9 mouse cellular contexts compared by ENCODE assay signal in genomic region chr10:99264301-99265010, GRCm38 (mm10). TPM values are rescaled to one million over a fixed set of nuclear protein-coding genes. Genes with fewer than 3 reads are reported as not detected.
DNase-seq lines count a peak whose midpoint lies in the region; ATAC-seq and TF ChIP-seq lines count a peak whose summit lies in the region.
"Had no signal": no experiment of that assay in that cellular context is flagged by ENCODE, and none has a peak within 500 bp of the region (broad histone marks: within the 10 kb centered on the region; RNA-seq: fewer than 3 reads in every experiment).

No protein-coding gene starts in this region.

- H3K27ac ChIP-seq in cerebellum, adult 2 months (ENCODE audit: insufficient read depth, low read length), result peak overlapping the region; percentile 34; the same call in 1 of the 2 replicates
- peak overlapping the region; percentile 99 for H3K27ac ChIP-seq in heart, embryonic 16.5 days (ENCODE audit: low read length)
- H3K27ac ChIP-seq in midbrain, embryonic 15.5 days, result peak overlapping the region; percentile 88

- no peaks in the 10 kb centered on the region; the same call in 1 of the 2 replicates for H3K36me3 ChIP-seq in heart, embryonic 16.5 days (ENCODE audit: control insufficient read depth, insufficient read depth)
- H3K36me3 ChIP-seq in midbrain, embryonic 15.5 days (replicated peaks), result no peaks in the 10 kb centered on the region
- H3K36me3 ChIP-seq: G1E had no signal

- TF ChIP-seq POLR2A in cerebellum, adult 2 months (IDR thresholded peaks at IDR 0.05; ENCODE audit: borderline replicate concordance, insufficient read depth, low read length), result no peak
- no peak for TF ChIP-seq POLR2A in brain, embryonic 14.5 days (IDR thresholded peaks at IDR 0.05; ENCODE audit: borderline replicate concordance, extremely low read depth, insufficient read depth, insufficient read length, poor library complexity, severe bottlenecking)

- DNase-seq in cerebellum, adult 2 months, result peak; percentile 38 to 53
- DNase-seq in cerebellum, postnatal 4 days (ENCODE audit: low spot score in 2 of 2), result no peak
- DNase-seq in 3134 (ENCODE audit: extremely low read depth, insufficient read length, low spot score), result peak; percentile 61
- peak; percentile 61 for DNase-seq in brain, embryonic 14.5 days (ENCODE audit: low read depth)
- DNase-seq in kidney, postnatal 36 days, result peak; percentile 30 to 53
- no peak for DNase-seq in ovary, postnatal 10 days (ENCODE audit: low spot score)

- WGBS in cerebellum, adult 2 months, result 24% methylated on average over 26 of the region's 26 CpGs
- 1% methylated on average over 26 of the region's 26 CpGs for WGBS in heart, embryonic 16.5 days
- WGBS in midbrain, embryonic 15.5 days, result under 1% methylated on average over 26 of the region's 26 CpGs

- no peaks in the 10 kb centered on the region for H3K9me3 ChIP-seq in heart, embryonic 16.5 days (replicated peaks; ENCODE audit: control insufficient read depth, low read length)
- H3K9me3 ChIP-seq in midbrain, embryonic 15.5 days, result no peaks in the 10 kb centered on the region

- H3K4me3 ChIP-seq in cerebellum, adult 2 months (replicated peaks; ENCODE audit: insufficient read depth, low read depth, low read length), result peak overlapping the region; percentile 75
- H3K4me3 ChIP-seq in heart, embryonic 16.5 days (ENCODE audit: low read length), result peak overlapping the region; percentile 82
- peak overlapping the region; percentile 56 for H3K4me3 ChIP-seq in midbrain, embryonic 15.5 days

- H3K4me2 ChIP-seq in heart, embryonic 16.5 days (ENCODE audit: low read depth, low read length), result peak overlapping the region; percentile 96
- H3K4me2 ChIP-seq in midbrain, embryonic 15.5 days, result peak overlapping the region; percentile 86

- no peak for TF ChIP-seq CTCF in cerebellum, adult 2 months (IDR thresholded peaks at IDR 0.05; ENCODE audit: borderline replicate concordance, insufficient read depth, low read depth, low read length)
- TF ChIP-seq CTCF in brain, embryonic 14.5 days (IDR thresholded peaks at IDR 0.05; ENCODE audit: borderline replicate concordance, extremely low read depth, insufficient read depth, insufficient read length), result no peak

- H3K4me1 ChIP-seq in cerebellum, adult 2 months (ENCODE audit: control insufficient read depth, insufficient read depth, low read length), result peaks cover 4% of the 10 kb centered on the region; the same call in 1 of the 2 replicates
- H3K4me1 ChIP-seq in heart, embryonic 16.5 days (ENCODE audit: control insufficient read depth, insufficient read depth, low read length), result peaks cover 28% of the 10 kb centered on the region
- peaks cover 57% of the 10 kb centered on the region for H3K4me1 ChIP-seq in midbrain, embryonic 15.5 days

- peak overlapping the region; percentile 91 for H3K9ac ChIP-seq in heart, embryonic 16.5 days (ENCODE audit: low read length)
- peak overlapping the region; percentile 71 for H3K9ac ChIP-seq in midbrain, embryonic 15.5 days

- no peaks in the 10 kb centered on the region for H3K27me3 ChIP-seq in cerebellum, adult 2 months (ENCODE audit: control insufficient read depth, insufficient read depth, low read length)
- no peaks in the 10 kb centered on the region for H3K27me3 ChIP-seq in heart, embryonic 16.5 days (ENCODE audit: control insufficient read depth, insufficient read depth, low read length)
- no peaks in the 10 kb centered on the region for H3K27me3 ChIP-seq in midbrain, embryonic 15.5 days (replicated peaks)

- ATAC-seq in heart, embryonic 16.5 days (replicated peaks; ENCODE audit: extremely low read depth, insufficient read depth, low FRiP score), result no peak
- no peak for ATAC-seq in midbrain, embryonic 15.5 days (replicated peaks)

RNA-seq across cellular contexts. Expression of gene Dusp6, which starts 1.4 kb away (rescaled TPM):
- polyA plus RNA-seq in cerebellum, adult 2 months (2012; rRNA removed), result 20.2 and 20.5 TPM in 2 replicates
- 31.8 and 35.9 TPM in 2 replicates for polyA plus RNA-seq in brain, embryonic 14.5 days (2012; rRNA removed)
- 39.4 and 40.7 TPM in 2 replicates for polyA plus RNA-seq in heart, embryonic 16.5 days (2015; fragmentation: Nextera tagmentation; extraction: Ambion mirVana)
- 27.0 and 28.3 TPM in 2 replicates for polyA plus RNA-seq in midbrain, embryonic 15.5 days (2015; fragmentation: Nextera tagmentation; extraction: Ambion mirVana)
- polyA plus RNA-seq: G1E had no signal

Comparison
In these comparisons a context has a peak if more than half of its experiments do, and no peak if none do; other contexts are left out.
1. DNase-seq: peak in cerebellum, adult 2 months (2 of 2), 3134 (single experiment), brain, embryonic 14.5 days (single experiment) and kidney, postnatal 36 days (2 of 2); none in cerebellum, postnatal 4 days (0 of 2) and ovary, postnatal 10 days (single experiment).
2. H3K27ac ChIP-seq: peak in every context shown above with its lines; median percentile 99 in heart, embryonic 16.5 days; 88 in midbrain, embryonic 15.5 days; 34 in cerebellum, adult 2 months.
3. Peak in every context shown above with its lines, with median percentiles within 50 percentile points of each other: H3K4me3 ChIP-seq.